Mouse (Mus musculus) brain, embryonic 14.5 days (tissue): Measurements from ENCODE around the gene Bcas3.

Experiments used
- CTCF ChIP-seq: fragments of 200-500 bp; IDR thresholded peaks from 2 replicates; pipeline ENCODE4 v1.5.1; 2012; ENCODE audit warnings: inconsistent platforms, mild to moderate bottlenecking, moderate library complexity, borderline replicate concordance; ENCODE audit not compliant: insufficient read depth, insufficient read length; ENCODE audit errors: extremely low read depth
- POLR2A ChIP-seq: fragments of 200-500 bp; IDR thresholded peaks from 2 replicates; pipeline ENCODE4 v1.6.1; 2012; ENCODE audit warnings: mild to moderate bottlenecking, inconsistent platforms, borderline replicate concordance; ENCODE audit not compliant: poor library complexity, insufficient read depth, insufficient read length, severe bottlenecking; ENCODE audit errors: extremely low read depth

- TF ChIP-seq POLR2A (no peak), CTCF (no peak)
Observed at GRCm38 (mm10) chr11:85684981-85685380, 332.0 kb downstream of the Bcas3 start.
